Mouse (Mus musculus): ENCODE data around the gene Txnrd3. TPM values are rescaled to one million over a fixed set of nuclear protein-coding genes. Genes with fewer than 3 reads are reported as not detected.

Gene Txnrd3
- polyA plus RNA-seq, 1 experiment from 2014 or later: 16.9 TPM

DNA sequence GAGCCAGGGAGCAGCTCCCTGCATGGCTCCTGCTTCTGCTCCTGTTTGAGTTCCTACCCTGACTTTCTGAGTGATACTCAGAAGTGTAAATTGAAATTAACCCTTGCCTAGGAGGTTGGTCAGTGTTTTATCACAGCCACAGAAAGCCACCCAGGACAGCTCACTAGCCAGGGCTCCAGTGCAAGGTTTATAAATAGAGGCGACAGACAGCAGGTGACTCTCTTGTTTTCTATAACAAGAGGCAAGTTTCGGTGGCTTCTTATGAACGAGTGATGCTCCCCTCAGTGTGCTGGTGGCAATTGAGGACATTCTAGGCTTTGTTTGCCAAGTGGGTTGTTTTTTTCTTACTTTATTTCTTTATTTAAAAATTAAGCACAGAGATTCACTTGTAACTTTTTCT lies 23.2 kb downstream of the Txnrd3 start:
- H3K9ac ChIP-seq (replicated peaks; ENCODE audit: low read length): no peak overlapping the region
- no peaks in the 10 kb centered on the region for H3K4me1 ChIP-seq (ENCODE audit: insufficient read depth, low read length)
- no peak overlapping the region for H3K4me2 ChIP-seq (replicated peaks; ENCODE audit: low read depth, low read length)
- no peak overlapping the region for H3K27ac ChIP-seq (ENCODE audit: low read length)
- no peaks in the 10 kb centered on the region for H3K27me3 ChIP-seq (ENCODE audit: insufficient read depth, low read length)
- no peaks in the 10 kb centered on the region for H3K9me3 ChIP-seq (ENCODE audit: low read length)
- ATAC-seq (ENCODE audit: low FRiP score, low TSS enrichment): no peak
- WGBS: 85% methylated on average over 3 of the region's 3 CpGs
- H3K4me3 ChIP-seq (ENCODE audit: low read length): no peak overlapping the region
- peaks cover 8% of the 10 kb centered on the region; the same call in 1 of the 2 replicates for H3K36me3 ChIP-seq (ENCODE audit: insufficient read depth, low read length)

DNA sequence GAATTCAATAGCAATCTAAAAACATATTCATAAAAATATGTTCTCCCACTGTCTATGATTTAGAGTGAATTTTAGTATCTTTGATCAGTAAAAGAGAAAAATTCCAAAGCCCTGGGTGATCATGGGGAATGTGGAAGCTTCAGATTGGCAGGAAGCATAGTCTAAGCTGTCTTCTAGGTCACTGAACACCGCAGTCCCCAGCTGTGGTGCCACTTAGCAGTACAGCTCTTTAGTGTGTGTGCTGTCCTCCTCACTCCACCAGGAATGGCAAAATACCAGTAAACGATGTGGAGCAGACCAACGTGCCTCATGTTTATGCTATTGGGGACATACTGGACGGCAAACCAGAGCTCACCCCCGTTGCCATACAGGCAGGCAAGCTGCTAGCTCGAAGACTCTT lies 25.8 kb downstream of the Txnrd3 start:
- Histone ChIP-seq H3K9ac (replicated peaks; ENCODE audit: low read length) (no peak overlapping the region), H3K4me1 (ENCODE audit: insufficient read depth, low read length) (no peaks in the 10 kb centered on the region), H3K36me3 (ENCODE audit: insufficient read depth, low read length) (peaks cover 3% of the 10 kb centered on the region; the same call in 1 of the 2 replicates), H3K27me3 (ENCODE audit: insufficient read depth, low read length) (no peaks in the 10 kb centered on the region), H3K4me3 (ENCODE audit: low read length) (no peak overlapping the region), H3K27ac (ENCODE audit: low read length) (no peak overlapping the region), H3K9me3 (ENCODE audit: low read length) (no peaks in the 10 kb centered on the region), H3K4me2 (replicated peaks; ENCODE audit: low read depth, low read length) (no peak overlapping the region)
- 90% methylated on average over 6 of the region's 6 CpGs for WGBS
- ATAC-seq (ENCODE audit: low FRiP score, low TSS enrichment): no peak

DNA sequence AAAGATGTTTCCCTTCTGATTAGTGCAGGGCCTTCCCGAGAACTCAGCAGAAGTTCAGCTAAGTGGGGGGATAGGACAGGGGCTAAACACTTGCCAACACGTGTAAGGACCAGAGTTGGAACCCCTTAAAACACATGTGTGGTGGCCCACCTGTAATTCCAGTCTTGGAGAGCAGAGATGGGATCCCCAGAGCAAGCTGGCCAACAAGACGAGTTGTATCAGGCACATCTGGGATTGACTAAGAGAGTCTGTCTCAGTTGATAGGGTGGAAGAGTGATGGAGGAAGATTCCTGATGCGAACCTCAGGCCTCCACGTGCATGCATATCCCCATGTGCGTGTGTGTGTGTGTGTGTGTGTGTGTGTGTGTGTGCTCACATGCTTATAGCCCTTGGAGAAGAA lies 27.6 kb downstream of the Txnrd3 start:
- H3K4me3 ChIP-seq (ENCODE audit: low read length): no peak overlapping the region
- peaks cover 9% of the 10 kb centered on the region; the same call in 1 of the 2 replicates for H3K36me3 ChIP-seq (ENCODE audit: insufficient read depth, low read length)
- H3K27ac ChIP-seq (ENCODE audit: low read length): no peak overlapping the region
- 84% methylated on average over 6 of the region's 6 CpGs for WGBS
- no peaks in the 10 kb centered on the region for H3K27me3 ChIP-seq (ENCODE audit: insufficient read depth, low read length)
- no peaks in the 10 kb centered on the region for H3K4me1 ChIP-seq (ENCODE audit: insufficient read depth, low read length)
- no peak overlapping the region for H3K9ac ChIP-seq (replicated peaks; ENCODE audit: low read length)
- no peak for ATAC-seq (ENCODE audit: low FRiP score, low TSS enrichment)
- H3K4me2 ChIP-seq (replicated peaks; ENCODE audit: low read depth, low read length): no peak overlapping the region
- H3K9me3 ChIP-seq (ENCODE audit: low read length): no peaks in the 10 kb centered on the region

DNA sequence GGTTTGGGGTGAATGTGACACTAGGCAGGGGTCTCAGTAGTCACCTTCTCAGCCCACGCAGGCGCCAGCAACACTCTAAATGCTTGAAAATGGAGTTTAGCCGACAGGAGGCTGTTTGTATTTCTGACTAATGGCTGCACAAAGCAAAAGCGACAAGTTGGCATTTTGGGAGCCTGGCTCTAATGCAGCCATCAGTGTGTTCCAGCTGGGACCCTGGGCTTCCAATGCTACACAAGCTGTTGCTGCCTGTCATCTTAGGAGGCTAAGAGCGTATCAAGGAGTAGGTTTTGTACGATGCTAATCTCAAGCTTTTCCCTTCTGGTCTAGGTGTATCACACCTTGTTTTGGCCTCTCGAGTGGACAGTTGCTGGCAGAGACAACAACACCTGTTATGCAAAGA lies 28.9 kb downstream of the Txnrd3 start:
- 89% methylated on average over 7 of the region's 7 CpGs for WGBS

DNA sequence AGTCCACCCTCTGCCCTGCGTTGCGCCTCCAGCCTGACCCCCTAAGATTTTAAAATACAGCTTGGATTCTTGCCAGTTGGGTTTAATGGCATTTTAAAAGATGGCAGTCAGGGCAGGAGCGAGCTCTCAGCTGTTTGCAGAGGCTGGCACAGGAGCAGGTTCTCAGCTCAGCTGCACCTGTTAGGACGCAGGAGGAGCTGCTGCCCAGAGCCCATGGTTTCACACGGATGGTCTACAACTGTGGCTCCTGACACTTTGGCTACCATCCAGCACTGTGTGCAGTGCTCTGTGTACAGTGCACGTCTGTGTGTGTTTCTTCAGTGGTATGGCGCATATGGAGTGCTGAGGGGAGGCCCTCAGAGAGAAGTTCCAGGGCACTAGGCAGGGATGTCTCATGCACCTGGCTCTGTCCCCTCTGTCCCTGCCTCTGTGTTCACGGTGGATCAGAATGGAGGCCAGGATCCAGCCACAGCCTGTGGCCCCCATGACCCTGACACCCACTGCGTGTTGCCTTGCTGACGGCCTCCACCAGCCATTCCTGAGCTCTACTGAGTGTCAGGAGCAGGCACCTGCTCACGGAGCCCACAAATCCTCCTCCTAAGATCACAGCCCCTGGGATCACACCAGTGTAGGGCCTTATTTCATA lies 29.5 kb downstream of the Txnrd3 start:
- no peak overlapping the region for H3K9ac ChIP-seq (replicated peaks; ENCODE audit: low read length)
- H3K4me3 ChIP-seq (ENCODE audit: low read length): no peak overlapping the region
- H3K4me1 ChIP-seq (ENCODE audit: insufficient read depth, low read length): no peaks in the 10 kb centered on the region
- ATAC-seq (ENCODE audit: low FRiP score, low TSS enrichment): no peak
- 79% methylated on average over 11 of the region's 11 CpGs for WGBS
- H3K27ac ChIP-seq (ENCODE audit: low read length): no peak overlapping the region
- H3K27me3 ChIP-seq (ENCODE audit: insufficient read depth, low read length): no peaks in the 10 kb centered on the region
- H3K4me2 ChIP-seq (replicated peaks; ENCODE audit: low read depth, low read length): no peak overlapping the region
- H3K9me3 ChIP-seq (ENCODE audit: low read length): no peaks in the 10 kb centered on the region
- H3K36me3 ChIP-seq (ENCODE audit: insufficient read depth, low read length): peaks cover 10% of the 10 kb centered on the region; the same call in 1 of the 2 replicates

More for the DNA sequence above, 28.9 kb downstream of the Txnrd3 start:
- Histone ChIP-seq H3K36me3 (ENCODE audit: insufficient read depth, low read length) (peaks cover 10% of the 10 kb centered on the region; the same call in 1 of the 2 replicates), H3K4me3 (ENCODE audit: low read length) (no peak overlapping the region), H3K27me3 (ENCODE audit: insufficient read depth, low read length) (no peaks in the 10 kb centered on the region), H3K9me3 (ENCODE audit: low read length) (no peaks in the 10 kb centered on the region), H3K27ac (ENCODE audit: low read length) (no peak overlapping the region), H3K9ac (replicated peaks; ENCODE audit: low read length) (no peak overlapping the region), H3K4me2 (replicated peaks; ENCODE audit: low read depth, low read length) (no peak overlapping the region), H3K4me1 (ENCODE audit: insufficient read depth, low read length) (no peaks in the 10 kb centered on the region)
- ATAC-seq (ENCODE audit: low FRiP score, low TSS enrichment): no peak

DNA sequence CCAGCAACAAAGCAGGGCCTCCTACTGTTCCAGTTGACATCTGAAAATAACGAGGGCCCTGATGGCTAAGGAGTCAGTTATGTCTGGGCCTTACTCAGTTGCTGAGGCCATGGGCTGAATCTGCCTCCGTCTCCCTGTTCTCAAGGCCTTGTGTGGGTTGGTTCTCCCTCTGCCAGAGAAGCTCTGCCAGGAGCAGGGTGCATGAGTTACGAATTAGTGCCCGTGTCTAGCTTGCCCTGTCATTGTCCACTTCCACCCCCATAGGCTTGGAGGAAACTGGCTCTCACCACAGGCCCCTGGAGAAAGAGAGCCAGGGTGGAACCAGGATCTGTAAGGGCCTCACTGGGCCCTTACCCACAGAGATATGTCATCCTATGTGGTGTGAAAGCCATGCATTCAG lies 34.7 kb downstream of the Txnrd3 start:
- no peak for ATAC-seq (ENCODE audit: low FRiP score, low TSS enrichment)
- WGBS: 81% methylated on average over 4 of the region's 4 CpGs
- no peak overlapping the region for H3K4me3 ChIP-seq (ENCODE audit: low read length)
- H3K4me2 ChIP-seq (replicated peaks; ENCODE audit: low read depth, low read length): no peak overlapping the region
- no peak overlapping the region for H3K27ac ChIP-seq (ENCODE audit: low read length)
- H3K4me1 ChIP-seq (ENCODE audit: insufficient read depth, low read length): no peaks in the 10 kb centered on the region
- H3K27me3 ChIP-seq (ENCODE audit: insufficient read depth, low read length): no peaks in the 10 kb centered on the region
- H3K9ac ChIP-seq (replicated peaks; ENCODE audit: low read length): no peak overlapping the region
- H3K9me3 ChIP-seq (ENCODE audit: low read length): no peaks in the 10 kb centered on the region
- peaks cover 10% of the 10 kb centered on the region; the same call in 1 of the 2 replicates for H3K36me3 ChIP-seq (ENCODE audit: insufficient read depth, low read length)

DNA sequence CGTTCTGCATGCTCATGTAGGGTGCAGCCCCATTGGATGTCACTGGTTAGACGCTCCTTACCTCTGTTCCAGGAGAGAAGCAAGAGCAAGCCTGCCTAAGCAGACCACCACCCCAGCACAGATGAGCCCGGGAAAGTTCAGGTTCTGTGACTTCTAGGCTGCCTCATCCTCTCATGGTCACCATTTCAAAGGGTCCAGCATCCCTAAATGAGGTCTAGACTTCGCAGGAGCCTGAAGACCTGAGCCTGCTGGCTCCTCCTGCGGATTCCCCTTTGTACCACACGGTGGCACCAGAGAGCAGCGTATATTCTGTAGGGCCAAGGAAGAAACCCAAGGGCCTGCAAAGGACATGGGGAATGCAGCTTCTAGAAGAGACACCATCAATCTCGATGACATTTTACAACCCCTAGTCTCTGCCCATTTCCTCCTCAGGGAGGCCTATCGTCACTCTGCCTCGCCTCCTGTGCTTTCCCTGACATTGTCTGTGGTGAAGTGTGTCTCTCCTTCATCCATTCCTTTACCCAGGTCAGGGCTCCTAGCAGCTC lies 35.6 kb downstream of the Txnrd3 start:
- H3K4me1 ChIP-seq (ENCODE audit: insufficient read depth, low read length): no peaks in the 10 kb centered on the region
- no peak overlapping the region for H3K4me3 ChIP-seq (ENCODE audit: low read length)
- 18% methylated on average over 10 of the region's 10 CpGs for WGBS
- H3K9me3 ChIP-seq (ENCODE audit: low read length): no peaks in the 10 kb centered on the region
- H3K4me2 ChIP-seq (replicated peaks; ENCODE audit: low read depth, low read length): no peak overlapping the region
- H3K9ac ChIP-seq (replicated peaks; ENCODE audit: low read length): no peak overlapping the region
- ATAC-seq (ENCODE audit: low FRiP score, low TSS enrichment): peak; percentile 68
- H3K27me3 ChIP-seq (ENCODE audit: insufficient read depth, low read length): no peaks in the 10 kb centered on the region
- peaks cover 8% of the 10 kb centered on the region; the same call in 1 of the 2 replicates for H3K36me3 ChIP-seq (ENCODE audit: insufficient read depth, low read length)
- no peak overlapping the region for H3K27ac ChIP-seq (ENCODE audit: low read length)

DNA sequence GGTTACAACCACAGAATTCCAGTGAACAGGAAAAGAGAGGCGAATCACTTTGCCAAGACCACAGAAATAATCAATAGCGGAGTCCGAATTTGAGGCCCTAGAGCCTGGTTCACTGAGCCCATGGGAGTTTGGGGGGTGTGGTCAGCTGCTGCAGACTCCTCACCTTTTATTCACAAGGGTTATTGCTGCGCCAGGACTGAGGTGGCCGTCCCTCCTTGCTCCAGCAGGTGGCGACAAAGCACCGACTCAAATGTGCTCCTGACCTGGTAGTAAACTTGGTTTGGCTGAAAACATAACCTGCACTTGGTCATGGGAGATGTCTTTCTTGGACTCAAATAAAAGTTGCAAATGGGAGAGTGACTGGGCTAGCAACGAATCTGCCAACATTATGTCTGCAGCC lies 36.4 kb downstream of the Txnrd3 start:
- Histone ChIP-seq H3K4me2 (replicated peaks; ENCODE audit: low read depth, low read length) (no peak overlapping the region), H3K27me3 (ENCODE audit: insufficient read depth, low read length) (no peaks in the 10 kb centered on the region), H3K4me1 (ENCODE audit: insufficient read depth, low read length) (no peaks in the 10 kb centered on the region), H3K4me3 (ENCODE audit: low read length) (no peak overlapping the region), H3K27ac (ENCODE audit: low read length) (no peak overlapping the region), H3K9ac (replicated peaks; ENCODE audit: low read length) (no peak overlapping the region), H3K36me3 (ENCODE audit: insufficient read depth, low read length) (peaks cover 7% of the 10 kb centered on the region; the same call in 1 of the 2 replicates), H3K9me3 (ENCODE audit: low read length) (no peaks in the 10 kb centered on the region)
- WGBS: 7% methylated on average over 8 of the region's 8 CpGs
- ATAC-seq (ENCODE audit: low FRiP score, low TSS enrichment): peak; percentile 60; the same call in 1 of the 2 replicates

DNA sequence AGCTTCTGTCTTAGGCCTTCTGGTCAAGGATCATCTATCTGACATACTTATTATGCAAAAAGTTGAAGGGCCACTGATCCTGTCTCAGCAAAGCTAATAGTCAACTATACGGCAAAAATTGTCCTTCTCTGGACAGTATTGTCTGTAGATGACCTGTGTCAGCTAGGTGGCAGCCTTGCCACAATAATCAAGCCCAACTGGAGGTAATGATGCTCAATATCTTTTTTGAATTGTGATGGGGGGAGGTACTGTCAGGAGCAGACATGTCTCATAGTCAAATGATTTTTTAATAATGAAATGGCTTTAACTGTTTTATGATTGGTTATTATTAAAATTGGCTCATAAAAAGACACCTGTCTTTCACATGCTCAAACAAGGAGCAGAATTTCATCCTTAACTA lies 40.4 kb downstream of the Txnrd3 start:
- Histone ChIP-seq H3K9me3 (ENCODE audit: low read length) (no peaks in the 10 kb centered on the region), H3K9ac (replicated peaks; ENCODE audit: low read length) (no peak overlapping the region), H3K36me3 (ENCODE audit: insufficient read depth, low read length) (no peaks in the 10 kb centered on the region), H3K27ac (ENCODE audit: low read length) (no peak overlapping the region), H3K4me2 (replicated peaks; ENCODE audit: low read depth, low read length) (no peak overlapping the region), H3K27me3 (ENCODE audit: insufficient read depth, low read length) (no peaks in the 10 kb centered on the region), H3K4me1 (ENCODE audit: insufficient read depth, low read length) (no peaks in the 10 kb centered on the region), H3K4me3 (ENCODE audit: low read length) (no peak overlapping the region)
- ATAC-seq (ENCODE audit: low FRiP score, low TSS enrichment): no peak
- 53% methylated on average over 1 of the region's 1 CpGs for WGBS

DNA sequence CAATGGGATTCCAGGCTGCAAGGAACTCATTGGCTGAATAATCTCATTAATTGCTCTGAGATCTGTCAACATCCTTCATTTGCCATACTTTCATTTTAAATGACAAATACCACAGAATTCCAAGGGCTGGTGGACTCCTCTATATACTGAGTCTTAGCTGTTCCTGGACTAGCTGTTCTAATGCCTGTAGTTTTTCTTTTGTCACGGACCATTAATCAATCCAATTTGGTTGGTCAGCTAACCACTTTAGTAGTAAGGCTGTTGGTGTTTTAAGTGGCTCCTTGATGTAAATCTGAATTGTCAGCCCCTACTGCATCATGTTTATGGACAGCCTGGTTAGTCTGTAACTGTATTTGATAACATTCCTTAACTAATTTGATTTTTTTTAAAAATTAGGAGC lies 43.3 kb downstream of the Txnrd3 start:
- H3K4me2 ChIP-seq (replicated peaks; ENCODE audit: low read depth, low read length): no peak overlapping the region
- H3K4me1 ChIP-seq (ENCODE audit: insufficient read depth, low read length): no peaks in the 10 kb centered on the region
- WGBS: 43% methylated on average over 1 of the region's 1 CpGs
- H3K9ac ChIP-seq (replicated peaks; ENCODE audit: low read length): no peak overlapping the region
- ATAC-seq (ENCODE audit: low FRiP score, low TSS enrichment): peak; percentile 46; the same call in 1 of the 2 replicates
- H3K4me3 ChIP-seq (ENCODE audit: low read length): no peak overlapping the region
- H3K9me3 ChIP-seq (ENCODE audit: low read length): no peaks in the 10 kb centered on the region
- no peaks in the 10 kb centered on the region for H3K36me3 ChIP-seq (ENCODE audit: insufficient read depth, low read length)
- no peak overlapping the region for H3K27ac ChIP-seq (ENCODE audit: low read length)
- no peaks in the 10 kb centered on the region for H3K27me3 ChIP-seq (ENCODE audit: insufficient read depth, low read length)

Measured in kidney, embryonic 16.5 days (tissue).